Mouse (Mus musculus): ENCODE data around the gene Fhit.
A peak's percentile ranks its signal among the peaks of the same experiment; 100 is the strongest.

Fhit gene

GRCm38 (mm10) chr14:10122176-10122575 is 1039.7 kb downstream of the Fhit start:
- no peak for DNase-seq

GRCm38 (mm10) chr14:10096236-10096635 is 1065.6 kb downstream of the Fhit start:
- DNase-seq, result no peak

GRCm38 (mm10) chr14:10079062-10079461 is 1082.8 kb downstream of the Fhit start:
- DNase-seq, result no peak

GRCm38 (mm10) chr14:10049947-10050346 is 1111.9 kb downstream of the Fhit start:
- no peak for DNase-seq

- DNase-seq, result no peak
These were observed 1114.6 kb downstream of the Fhit start for GRCm38 (mm10) chr14:10047123-10047783.

- DNase-seq, result no peak
These were observed 1115.3 kb downstream of the Fhit start for GRCm38 (mm10) chr14:10046336-10047122.

- no peak for DNase-seq
These were observed 1123.8 kb downstream of the Fhit start for GRCm38 (mm10) chr14:10038021-10038420.

GRCm38 (mm10) chr14:10036685-10037215 is 1125.1 kb downstream of the Fhit start:
- DNase-seq, result no peak

GRCm38 (mm10) chr14:10035682-10036081 is 1126.2 kb downstream of the Fhit start:
- peak; percentile 16 for DNase-seq

GRCm38 (mm10) chr14:10035270-10035669 is 1126.6 kb downstream of the Fhit start:
- no peak for DNase-seq

GRCm38 (mm10) chr14:10023382-10023781 is 1138.5 kb downstream of the Fhit start:
- DNase-seq, result no peak

GRCm38 (mm10) chr14:10022304-10022703 is 1139.5 kb downstream of the Fhit start:
- no peak for DNase-seq

GRCm38 (mm10) chr14:10020400-10021140 is 1141.3 kb downstream of the Fhit start:
- DNase-seq, result peak; percentile 21

- no peak for DNase-seq
These were observed 1148.0 kb downstream of the Fhit start for GRCm38 (mm10) chr14:10013817-10014266.

- DNase-seq, result no peak
These were observed 1148.6 kb downstream of the Fhit start for GRCm38 (mm10) chr14:10013003-10013816.

GRCm38 (mm10) chr14:10006278-10006677 is 1155.6 kb downstream of the Fhit start:
- DNase-seq, result no peak

GRCm38 (mm10) chr14:10003847-10004246 is 1158.0 kb downstream of the Fhit start:
- DNase-seq, result no peak

- no peak for DNase-seq
These were observed 1171.2 kb downstream of the Fhit start for GRCm38 (mm10) chr14:9990677-9991076.

- DNase-seq, result peak; percentile 8
These were observed 1184.8 kb downstream of the Fhit start for GRCm38 (mm10) chr14:9976934-9977510.

GRCm38 (mm10) chr14:9974402-9974801 is 1187.4 kb downstream of the Fhit start:
- DNase-seq, result no peak

- no peak for DNase-seq
These were observed 1198.0 kb downstream of the Fhit start for GRCm38 (mm10) chr14:9963853-9964252.

- no peak for DNase-seq
These were observed 1201.4 kb downstream of the Fhit start for GRCm38 (mm10) chr14:9960396-9960795.

Data from kidney, postnatal 10 days (tissue).